Mouse (Mus musculus): ENCODE data around the gene Hemgn.

- no peak for TF ChIP-seq CTCF (IDR thresholded peaks at IDR 0.05; ENCODE audit: low read depth)
- no peak for TF ChIP-seq EP300 (IDR thresholded peaks at IDR 0.05; ENCODE audit: low read depth)
These were observed 5.5 kb upstream of the Hemgn start for GRCm38 (mm10) chr4:46418851-46419250.
